Mouse (Mus musculus) T-helper 2 cell (primary cell): ENCODE measurements around the gene Slc43a2.

Experiments used
- in situ Hi-C: fragments of 300-600 bp; cut with MboI, MseI; formaldehyde crosslinking; loops from one replicate; pipeline ENCODE4 v1.15.1; 2025; ENCODE audit warnings: high pct_unique_total_duplicates

Gene Slc43a2

DNA sequence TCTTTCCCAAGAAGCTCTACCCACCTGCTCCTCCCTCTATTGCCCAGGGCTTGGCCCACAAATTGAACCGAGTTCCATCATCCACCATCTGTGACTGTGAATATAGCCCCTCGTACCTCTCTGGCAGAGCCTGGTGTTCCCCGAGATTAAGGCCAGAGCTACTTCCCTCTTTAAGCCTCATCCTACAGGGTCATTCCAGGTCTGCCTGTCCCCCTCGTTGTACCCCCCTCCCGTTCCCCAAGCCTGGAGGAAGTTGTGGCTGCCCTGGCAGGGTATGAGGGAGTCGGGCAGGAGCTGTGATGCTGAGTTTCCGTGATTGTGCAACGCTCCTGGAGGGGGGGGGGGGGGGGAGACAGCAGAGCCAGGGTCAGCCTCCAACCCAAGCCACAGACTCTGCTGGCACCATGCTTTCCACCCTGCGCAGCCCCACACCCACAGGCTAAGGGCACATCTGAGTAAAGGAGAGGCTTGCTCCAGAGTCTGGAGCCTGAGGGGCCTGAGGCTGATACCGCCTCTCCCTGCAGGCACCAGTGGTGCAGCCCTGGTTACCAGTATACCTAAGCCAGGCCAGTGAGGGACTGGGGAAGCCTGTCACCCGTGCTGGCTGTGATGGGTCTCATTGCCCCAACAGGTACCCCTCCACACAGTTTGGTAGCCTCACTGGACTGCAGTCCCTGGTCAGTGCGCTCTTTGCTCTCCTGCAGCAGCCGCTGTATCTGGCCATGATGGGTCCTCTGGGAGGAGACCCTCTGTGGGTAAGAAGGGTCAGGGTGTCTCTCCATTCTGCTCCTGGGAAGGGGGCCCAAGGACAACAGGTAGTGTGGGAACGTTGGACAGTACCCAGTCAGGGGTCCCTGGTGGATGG lies 39.9 kb downstream of the Slc43a2 start:
- in situ Hi-C loops = loop anchor here (5.0 kb wide), 1 partner anchor 39 kb away; the partner anchor contains the start of gene Slc43a2

DNA sequence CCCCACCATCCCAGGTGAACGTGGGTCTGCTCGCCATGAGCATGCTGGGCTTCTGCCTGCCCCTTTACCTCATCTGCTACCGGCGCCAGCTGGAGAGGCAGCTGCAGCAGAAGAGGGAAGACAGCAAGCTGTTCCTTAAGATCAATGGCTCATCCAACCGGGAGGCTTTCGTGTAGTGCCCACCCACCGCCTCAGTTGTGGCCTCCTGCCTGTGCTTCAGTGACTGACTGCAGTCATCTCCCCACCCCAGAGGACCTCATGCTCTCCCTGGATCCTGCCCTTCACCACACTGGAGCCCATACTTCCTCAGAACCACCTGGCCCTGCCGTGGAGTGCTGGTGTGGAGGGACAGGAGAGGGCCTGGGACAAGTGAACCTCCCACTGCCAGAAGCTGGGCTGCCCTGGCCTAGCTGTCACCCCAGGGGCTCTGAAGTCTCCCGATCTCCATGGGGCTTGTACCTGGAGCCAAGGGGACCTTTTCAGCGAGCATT lies 40.9 kb downstream of the Slc43a2 start:
- in situ Hi-C loops = loop anchor here (5.0 kb wide), 1 partner anchor 40 kb away; the partner anchor contains the start of gene Slc43a2

DNA sequence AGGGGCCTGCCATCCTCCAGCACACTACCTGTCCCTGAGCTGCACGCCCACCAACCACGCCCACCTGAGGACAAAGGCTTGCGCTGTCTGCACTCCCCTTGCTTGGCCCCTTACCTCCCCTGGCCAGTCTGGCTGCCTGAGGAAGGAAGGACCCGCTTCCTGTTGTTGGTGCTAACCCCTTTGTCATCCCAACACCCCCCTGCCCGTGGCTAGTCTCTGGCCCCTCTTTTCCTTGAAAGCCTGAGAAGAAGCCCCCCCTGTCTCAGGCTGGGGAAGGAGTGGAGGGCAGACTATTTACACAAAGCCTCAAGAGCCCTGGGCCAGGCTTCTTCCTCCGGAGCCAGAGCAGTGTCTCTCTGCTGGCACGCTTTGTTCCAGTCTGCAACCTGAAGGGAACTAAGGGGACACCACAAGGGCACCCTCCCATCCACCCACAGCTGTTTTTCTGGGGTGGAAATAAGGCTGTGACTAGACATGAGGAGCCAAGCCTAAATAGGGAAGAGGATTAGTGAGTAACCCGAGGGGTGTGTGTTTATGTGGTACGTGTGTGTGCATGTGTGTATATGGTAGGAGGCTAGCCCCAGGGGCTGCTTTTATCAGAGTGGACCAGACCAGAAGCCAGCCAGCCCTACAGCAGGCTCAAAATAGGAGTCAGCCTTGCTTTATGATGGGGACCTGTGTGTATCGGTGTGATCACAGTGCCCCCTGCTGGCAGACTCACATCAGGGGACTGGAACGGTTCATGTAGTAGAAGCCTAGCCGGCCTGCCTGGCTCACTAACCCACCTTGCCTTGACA lies 41.6 kb downstream of the Slc43a2 start:
- in situ Hi-C loops = loop anchor here (5.0 kb wide), 1 partner anchor 41 kb away; the partner anchor contains the start of gene Slc43a2

DNA sequence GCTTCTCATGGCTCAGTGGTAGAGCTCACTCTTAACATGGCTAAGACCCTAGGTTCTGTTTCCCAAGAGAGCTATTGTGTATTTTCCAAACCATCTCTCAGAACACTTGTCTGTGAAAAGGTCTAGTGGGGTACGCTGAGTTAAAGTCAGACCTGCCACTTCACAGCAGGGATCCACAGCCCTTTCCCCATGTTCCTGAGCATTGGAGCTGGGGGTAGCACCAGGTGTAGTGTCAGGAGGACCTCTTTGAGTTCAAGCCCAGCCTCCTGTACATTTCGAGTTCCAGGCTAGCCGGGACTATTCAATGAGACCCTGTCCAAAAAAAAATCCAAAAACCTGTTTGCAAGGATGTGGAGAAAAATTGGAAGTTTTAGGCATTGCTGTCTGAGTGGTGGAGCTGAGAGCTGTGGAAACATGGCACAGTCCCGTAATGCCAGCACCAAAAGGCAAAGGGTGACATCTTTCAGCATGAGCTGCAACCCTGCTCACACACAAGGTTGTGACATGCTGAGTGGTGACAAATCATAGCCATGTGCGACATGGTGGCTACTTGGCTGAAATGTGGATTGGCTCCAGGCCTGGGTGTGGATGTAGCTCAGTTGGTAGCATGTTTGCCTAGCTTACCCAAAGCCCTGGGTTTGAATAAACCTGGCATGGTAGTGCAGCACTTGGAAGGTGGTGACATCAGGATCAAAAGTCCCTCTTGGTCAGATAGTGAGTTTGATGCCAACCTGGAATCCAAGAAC lies 43.1 kb downstream of the Slc43a2 start:
- in situ Hi-C loops = loop anchor here (5.0 kb wide), 1 partner anchor 42 kb away; the partner anchor contains the start of gene Slc43a2

DNA sequence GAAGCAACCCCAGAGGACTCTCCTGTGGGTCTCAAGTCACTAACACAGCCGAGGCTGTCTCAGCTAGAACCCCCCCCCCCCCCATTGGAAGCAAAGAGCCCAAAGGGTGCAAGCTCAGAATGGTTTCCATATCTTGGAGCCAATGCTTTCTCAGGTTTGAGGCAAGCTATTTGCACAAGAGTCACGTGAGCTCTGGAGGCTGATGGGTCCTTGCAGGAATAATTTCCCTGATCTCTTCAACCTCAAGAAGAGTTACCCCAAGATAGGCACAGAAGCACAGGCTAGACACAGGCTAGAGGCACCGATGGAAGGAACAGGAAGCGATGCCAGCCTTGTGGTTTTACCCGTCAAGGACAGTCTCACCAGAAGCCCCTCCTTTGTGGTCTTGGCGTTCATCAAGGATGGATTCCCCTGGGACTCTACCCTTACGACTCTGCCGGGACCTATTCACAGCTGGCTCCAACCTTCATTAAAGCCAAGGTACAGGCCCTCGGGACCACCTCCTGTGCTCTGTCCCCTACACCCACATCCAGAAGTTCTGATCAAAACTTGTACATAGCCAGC lies 44.1 kb downstream of the Slc43a2 start:
- in situ Hi-C loops = no loop called here

DNA sequence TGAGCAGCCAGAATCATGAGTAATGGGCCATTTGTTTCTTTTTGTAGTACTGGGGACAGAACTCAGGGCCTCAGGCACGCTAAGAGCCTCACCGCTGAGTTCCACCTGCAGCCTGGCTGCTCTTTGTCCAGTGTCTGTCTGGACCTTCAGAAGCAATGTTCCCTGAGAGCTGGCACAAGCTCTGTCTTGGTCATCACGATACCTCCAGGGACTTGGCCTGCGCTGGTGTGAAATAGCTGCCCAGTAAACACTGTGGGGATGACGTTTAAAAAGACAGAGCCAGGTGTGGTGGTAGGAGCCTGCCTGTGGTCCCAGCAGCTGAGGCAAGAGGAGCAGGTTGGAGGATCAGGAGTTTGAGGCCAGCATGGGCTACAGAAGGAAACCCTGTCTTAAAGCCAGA lies 47.1 kb downstream of the Slc43a2 start:
- in situ Hi-C loops = no loop called here

DNA sequence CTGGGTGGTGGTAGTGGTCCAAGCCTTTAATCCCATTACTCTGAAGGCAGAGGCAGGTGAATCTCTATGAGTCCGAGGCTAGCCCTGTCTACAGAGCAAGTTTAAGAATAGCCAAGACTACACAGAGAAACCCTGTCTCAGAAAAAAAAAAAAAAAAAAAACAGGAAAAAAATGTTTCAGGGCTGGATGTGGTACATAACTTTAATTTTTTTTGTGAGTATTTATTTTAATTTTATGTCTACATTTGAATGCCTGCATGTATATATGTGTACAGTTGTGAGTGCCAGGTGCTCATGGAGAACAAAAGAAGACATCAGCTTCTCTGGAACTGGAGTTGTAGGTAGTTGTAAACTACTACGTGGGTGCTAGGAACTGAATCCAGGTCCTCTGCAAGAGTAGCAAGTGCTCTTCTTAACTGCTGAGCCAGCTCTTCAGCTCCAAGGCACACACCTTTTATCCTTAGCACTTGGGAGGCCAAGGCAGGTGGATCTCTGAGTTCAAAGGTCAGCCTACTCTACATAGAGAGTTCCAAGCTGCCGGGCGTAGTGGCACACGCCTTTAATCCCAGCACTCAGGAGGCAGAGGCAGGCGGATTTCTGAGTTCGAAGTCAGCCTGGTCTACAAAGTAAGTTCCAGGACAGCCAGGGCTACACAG lies 50.1 kb downstream of the Slc43a2 start:
- in situ Hi-C loops = no loop called here

DNA sequence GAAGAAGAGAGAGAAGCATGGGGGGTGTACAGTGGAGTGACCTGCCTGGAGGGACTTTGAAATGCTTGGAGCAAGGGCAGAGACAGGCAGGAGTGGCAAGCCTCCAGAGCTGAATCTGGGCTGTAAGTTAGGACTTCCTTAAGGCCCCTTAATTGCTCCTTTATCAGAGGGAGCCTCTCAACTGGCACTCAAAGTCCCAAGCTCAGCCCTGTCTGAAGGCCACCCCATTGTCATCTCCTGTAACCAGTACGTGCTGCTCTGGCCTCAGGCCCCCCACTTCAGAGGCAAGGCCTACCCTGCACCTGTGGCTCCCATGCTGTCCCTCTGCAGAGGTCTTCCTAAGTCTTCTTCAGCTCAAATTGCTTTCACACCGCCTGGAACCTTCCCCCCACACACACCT lies 52.0 kb downstream of the Slc43a2 start:
- in situ Hi-C loops = no loop called here

DNA sequence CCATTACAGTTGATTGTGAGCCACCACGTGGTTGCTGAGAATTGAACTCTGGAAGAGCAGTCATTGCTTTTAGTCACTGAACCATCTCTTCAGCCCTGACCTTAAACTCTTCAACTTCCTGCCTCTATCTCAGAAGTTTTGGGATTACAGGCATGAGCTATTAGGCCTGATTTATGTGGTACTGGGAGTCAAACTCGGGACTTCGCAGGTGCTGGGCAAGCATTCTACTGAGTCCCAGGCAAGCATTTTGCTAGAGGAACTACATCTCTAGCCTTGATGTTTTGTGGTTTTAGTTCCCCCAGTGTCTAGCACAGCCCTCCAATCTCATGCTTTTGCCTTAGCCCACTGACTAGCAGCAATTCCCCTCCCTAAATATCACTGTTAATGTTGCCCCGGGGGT lies 53.6 kb downstream of the Slc43a2 start:
- in situ Hi-C loops = no loop called here

DNA sequence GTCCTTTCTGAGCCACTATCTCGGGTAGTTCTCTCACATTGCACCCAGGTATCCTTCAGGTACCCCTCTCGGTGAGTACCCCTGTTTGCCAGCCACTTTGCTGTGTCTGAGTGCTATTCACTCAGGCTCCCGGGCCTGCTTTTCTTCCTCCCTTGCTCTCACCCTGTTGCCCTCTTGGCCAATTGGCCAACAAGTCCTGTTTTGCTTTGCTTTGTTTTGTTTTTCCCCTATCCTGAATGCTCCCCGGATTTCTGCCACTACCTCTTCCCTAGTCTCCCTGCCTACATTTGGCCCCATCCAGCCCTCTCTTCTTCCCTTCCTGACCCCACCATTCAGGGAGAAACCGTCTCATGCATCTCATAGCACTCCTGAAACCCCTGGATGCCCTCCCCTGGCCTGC lies 54.5 kb downstream of the Slc43a2 start:
- in situ Hi-C loops = no loop called here

DNA sequence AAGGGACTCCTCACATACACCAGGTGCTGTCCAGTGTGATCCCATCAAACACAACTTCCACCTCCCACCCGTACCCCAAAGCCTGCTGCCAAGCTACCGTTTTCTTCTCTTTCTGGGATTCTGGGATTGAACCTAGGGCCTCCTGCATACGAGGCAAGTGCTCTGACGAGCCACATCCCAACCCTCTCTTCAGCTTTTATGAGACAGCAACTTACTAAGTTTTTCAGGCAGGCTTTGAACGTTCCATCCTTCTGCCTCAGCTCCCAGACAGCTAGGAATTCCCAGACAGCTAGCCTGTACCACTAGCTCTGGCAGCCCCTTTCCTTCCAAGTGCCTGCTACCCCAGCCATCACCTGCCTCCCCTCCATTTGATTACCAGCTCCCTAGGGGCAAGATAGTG lies 55.5 kb downstream of the Slc43a2 start:
- in situ Hi-C loops = no loop called here

DNA sequence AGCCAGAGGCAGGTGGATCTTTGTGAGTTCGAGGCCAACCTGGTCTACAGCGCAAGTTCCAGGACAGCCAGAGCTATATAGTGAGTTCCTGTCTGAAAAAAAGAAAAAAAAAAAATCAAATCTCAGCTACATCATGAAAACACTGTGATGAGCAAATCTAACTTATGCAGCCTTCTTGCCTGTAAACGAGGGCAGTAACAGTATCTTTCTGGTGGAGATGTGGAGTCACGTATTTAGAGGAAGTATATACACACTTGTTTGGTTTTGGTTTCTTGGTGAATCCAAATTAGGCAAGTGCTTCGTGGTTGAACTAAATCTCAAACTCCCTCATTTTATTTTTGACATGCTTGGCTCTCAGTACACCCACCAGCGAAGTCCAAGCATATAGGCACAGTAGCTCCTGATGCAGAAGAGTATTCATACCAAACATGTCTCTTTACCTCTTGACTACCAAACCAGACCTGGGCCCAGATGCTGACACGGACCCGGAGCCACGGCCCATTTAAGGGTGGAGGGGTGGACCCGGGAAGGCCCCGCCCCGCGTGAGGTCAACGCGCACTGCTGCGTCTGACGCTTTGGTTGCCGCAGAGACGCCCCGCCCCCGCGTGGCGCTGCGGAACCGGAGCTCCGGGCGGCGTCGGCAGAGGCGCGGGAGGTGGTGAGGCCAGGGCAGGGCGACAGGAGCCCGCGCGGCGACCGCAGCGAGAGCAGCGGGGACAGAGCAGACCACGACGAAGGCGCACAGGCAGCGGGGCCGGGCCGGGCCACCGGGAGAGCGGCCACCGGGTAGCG lies 56.2 kb downstream of the Slc43a2 start, which contains the start of gene Pitpna:
Pitpna (plus strand) TSS at position 605 of the 792 bp plus-strand sequence.
- in situ Hi-C loops = no loop called here

DNA sequence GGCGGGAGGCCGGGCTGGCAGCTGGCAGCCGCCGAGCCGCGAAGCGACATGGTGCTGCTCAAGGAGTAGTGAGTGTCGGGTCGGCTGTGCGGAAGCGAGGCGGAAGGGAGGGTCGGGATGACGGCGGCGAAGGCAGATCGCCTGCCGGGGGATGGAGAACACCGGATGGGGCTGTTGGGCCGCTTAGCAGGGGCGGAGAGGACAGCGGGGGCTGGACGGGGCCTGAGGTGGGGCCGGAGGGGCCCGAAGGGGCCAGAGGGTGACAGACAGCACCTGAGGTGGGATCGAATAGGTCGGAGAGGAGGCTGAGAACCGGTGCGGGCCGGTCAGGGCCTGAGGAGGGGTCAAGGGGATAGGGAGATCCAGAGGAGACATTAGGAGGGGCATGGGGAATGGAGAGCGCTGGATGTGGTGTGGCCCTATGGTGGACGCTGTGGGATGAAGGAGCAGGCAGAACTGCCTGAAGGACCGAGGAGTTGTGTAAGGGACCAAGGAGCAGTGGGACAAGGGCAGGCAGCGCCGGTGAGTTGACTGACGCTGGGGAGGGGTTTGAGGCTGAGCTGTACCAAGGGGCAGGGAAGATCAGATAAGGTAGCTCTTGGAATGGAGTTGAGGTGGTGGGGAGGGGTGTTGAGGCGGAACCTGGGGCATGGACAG lies 56.9 kb downstream of the Slc43a2 start:
- in situ Hi-C loops = no loop called here

DNA sequence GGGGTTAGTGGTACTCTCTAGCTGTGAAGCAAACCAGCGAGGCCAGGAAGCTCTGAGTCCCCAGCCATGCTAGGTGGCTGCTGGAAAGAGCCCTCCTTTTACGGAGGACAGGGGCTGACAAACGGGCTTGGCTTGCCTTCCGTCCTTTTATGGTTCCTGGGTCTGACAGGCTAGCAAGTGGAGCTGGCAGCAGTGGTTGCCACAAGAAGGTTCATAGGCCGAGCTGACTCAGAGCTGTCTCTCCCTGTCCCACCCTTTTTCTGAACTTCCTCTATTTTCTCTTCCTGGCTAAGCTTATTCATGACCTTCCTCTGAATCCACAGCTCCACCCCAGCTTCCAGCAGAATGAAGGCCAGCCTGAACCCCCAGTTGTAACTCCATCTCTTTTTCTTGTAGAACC lies 61.1 kb downstream of the Slc43a2 start:
- in situ Hi-C loops = no loop called here

DNA sequence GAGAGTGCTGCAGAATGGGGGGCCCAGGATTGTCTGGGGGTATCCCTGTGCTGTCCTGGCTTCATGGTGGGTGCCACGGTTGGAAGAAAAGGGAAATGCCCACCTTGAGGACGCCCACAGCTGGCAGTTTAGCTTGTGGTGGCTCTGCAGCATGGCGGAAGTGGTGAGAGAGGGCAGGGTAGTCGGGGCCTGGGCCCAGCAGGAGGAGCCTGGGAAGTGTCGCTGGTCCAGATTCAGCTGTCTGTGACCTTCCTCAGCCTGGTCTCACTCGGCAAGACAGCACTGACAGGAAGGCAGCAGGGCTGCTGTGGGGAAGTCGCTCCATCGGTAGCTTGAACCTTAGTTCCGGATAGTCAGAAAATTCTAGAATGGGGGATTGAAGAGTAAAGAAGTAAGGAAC lies 62.9 kb downstream of the Slc43a2 start:
- in situ Hi-C loops = no loop called here

DNA sequence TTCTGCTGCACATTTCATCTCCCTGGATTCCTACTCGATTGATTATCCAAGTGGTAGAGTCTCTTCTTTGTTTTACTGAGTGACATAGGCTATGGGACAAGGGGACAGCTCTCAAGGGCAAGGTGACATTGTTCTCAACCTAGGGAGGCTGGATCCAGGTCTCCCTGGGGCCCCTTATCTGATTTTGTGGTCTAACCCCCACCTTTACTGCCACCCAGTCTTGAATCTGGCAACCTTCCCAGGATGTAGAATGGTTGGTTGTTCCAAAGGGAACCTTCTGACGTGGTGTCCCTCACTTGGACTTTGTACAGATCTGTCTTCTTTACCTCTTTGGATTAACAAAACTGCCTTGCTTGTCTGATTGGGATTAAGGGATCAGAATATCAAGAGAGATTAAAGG lies 63.9 kb downstream of the Slc43a2 start:
- in situ Hi-C loops = loop anchor here (5.0 kb wide), 1 partner anchor 887 kb away; no protein-coding TSS in a partner anchor

DNA sequence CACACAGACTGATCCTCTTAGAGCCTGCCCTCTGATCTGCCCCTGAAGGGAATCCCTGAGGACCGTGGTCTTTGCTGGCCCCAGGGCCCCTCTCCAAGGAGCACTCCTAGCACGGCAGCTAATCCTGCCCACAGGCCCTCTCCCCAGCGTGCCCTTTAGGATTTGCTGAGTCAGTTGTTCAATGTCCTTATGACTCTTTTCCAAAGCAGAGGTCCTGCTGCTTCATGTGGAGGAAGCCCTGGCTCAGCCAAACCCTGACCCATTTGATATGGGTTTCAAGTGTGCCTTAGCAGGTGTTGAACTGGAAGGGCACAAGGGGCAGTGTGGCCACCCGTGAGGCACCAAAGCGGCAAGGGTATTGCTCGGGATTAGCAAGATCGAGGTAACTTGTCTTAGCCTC lies 64.3 kb downstream of the Slc43a2 start:
- in situ Hi-C loops = loop anchor here (5.0 kb wide), 1 partner anchor 886 kb away; no protein-coding TSS in a partner anchor

DNA sequence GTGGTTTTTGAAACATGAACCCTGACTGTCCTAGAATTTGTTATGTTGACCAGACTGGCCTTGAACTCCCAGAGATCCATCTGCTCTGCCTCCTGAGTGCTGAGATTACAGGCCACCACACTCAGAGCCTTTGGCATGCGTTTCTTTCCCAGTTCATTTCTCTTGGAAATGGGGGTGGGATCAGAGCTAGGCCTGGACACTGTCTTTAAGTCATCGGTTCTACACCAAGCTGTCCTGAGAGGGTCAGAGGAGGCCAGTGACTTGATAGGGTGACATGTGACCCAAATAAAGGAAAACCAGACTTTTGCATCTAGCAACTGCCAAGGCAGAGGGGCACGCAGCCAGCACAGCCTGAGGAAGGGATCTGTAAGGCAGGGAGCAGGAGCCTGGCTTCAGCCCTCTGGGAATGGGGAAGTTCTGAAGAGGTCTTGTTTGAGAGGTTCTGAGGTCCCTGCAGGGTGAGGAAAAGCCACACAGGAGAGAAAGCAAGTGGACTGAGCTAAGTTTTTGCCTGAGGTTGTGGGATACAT lies 65.3 kb downstream of the Slc43a2 start:
- in situ Hi-C loops = loop anchor here (5.0 kb wide), 1 partner anchor 886 kb away; no protein-coding TSS in a partner anchor

DNA sequence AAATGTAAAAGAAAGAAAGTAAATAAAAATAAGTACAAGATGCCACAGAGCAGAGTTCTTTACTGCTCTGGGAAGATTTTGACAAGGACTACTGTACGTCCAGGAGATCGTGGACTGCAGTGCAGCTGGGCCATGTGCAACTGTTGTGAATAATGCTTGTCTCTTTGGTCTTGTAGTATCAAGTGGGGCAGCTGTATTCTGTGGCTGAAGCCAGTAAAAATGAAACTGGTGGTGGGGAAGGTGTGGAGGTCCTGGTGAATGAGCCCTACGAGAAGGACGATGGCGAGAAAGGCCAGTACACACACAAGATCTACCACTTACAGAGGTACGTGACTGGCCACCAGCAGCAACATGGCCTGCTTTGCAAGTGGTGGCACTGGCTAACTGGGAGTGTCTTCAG lies 66.5 kb downstream of the Slc43a2 start:
- in situ Hi-C loops = loop anchor here (5.0 kb wide), 1 partner anchor 884 kb away; no protein-coding TSS in a partner anchor
